Mouse (Mus musculus) thymus, postnatal 0 days (tissue): ENCODE results near the gene Nfe2l1. TPM values are rescaled to one million over a fixed set of nuclear protein-coding genes. Genes with fewer than 3 reads are reported as not detected.

Experiments used
- DNase-seq: peaks from one replicate; pipeline ENCODE4 v3.0.0-alpha.2; 2015; ENCODE audit warnings: low spot score
- polyA plus RNA-seq: library from polyadenylated mRNA; unstranded; fragments of >200 nt; fragmentation: Nextera tagmentation; extraction: Ambion mirVana; gene quantifications from 2 replicates; pipeline ENCODE4 v1.2.1, GENCODE M21; 2015

Gene Nfe2l1
- polyA plus RNA-seq, 1 experiment from 2014 or later = 34.9 TPM

DNA sequence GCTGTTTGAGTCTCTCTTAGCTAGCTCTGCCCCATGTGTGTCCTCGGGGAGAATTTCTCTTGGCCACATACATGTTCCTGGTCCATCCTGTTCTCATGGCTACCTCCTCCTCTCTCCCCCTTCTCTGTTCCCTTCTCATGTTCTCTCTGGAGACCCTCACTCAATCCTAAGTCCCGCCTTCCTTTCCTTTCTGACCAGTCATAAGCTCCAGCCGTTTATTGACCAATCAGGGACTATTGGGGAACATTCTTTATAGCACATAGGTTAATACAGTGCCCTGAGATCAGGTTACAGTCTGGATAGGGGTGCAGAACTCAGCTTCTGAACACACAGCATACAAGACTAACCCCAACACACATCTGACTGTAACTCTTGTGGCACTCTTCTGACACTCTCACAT lies 17.5 kb upstream of the Nfe2l1 start:
- DNase-seq = no peak

DNA sequence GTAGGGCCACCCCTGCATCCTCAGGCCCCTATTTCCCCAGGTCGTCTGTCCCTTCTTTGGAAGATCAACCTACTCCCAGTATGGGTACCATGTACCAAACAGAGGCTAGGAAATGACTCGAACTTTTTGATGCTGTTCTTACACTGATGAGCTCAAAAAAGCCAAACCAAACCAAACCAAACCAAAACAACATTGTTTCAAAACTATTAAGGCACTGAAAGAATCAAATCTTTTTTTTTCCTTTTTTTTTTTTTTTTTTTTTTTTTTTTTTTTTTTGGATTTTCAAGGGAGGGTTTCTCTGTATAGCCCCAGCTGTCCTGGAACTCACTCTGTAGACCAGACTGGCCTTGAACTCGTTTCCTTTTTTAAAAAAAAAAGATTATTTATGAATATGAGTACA lies 13.9 kb upstream of the Nfe2l1 start:
- no peak for DNase-seq

- DNase-seq = no peak
Observed at GRCm38 (mm10) chr11:96840290-96840689, 10.5 kb upstream of the Nfe2l1 start.

DNA sequence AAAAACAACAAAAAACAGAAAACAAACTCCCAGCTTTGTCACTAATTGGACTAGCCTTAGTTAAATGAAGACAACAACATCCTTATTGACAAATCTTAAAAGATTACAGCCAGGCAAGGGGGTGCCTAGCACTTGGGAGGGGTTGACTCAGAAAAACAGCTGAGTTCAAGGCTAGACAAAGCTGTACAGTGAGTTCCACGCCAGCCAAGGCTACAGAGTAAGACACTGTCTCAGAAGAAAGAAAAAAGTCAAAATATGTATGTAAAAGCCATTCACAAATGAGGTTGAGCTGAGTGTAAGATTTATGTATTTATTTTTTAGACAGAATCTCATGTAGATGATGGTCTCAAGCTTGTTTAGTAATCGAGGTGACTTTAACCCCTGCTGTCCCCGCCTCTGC lies 10.1 kb upstream of the Nfe2l1 start:
- DNase-seq = no peak

DNA sequence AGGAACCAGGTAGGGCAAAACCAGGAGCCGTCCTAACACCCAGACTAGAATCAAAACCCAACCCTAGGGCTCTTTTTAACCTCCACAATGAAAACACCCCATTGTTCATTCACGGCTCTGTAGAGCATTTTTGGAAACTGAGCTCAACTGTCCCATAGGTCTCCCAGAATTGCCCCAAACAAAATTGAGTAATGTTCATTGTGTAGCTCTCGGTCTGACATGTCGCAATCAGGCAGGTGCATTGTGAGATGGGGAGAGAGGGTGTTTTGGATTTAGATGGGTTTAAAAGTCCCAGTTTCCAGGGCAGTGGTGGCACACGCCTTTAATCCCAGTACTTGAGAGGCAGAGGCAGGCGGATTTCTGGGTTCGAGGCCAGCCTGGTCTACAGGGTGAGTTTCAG lies 9.7 kb upstream of the Nfe2l1 start:
- DNase-seq = no peak

DNA sequence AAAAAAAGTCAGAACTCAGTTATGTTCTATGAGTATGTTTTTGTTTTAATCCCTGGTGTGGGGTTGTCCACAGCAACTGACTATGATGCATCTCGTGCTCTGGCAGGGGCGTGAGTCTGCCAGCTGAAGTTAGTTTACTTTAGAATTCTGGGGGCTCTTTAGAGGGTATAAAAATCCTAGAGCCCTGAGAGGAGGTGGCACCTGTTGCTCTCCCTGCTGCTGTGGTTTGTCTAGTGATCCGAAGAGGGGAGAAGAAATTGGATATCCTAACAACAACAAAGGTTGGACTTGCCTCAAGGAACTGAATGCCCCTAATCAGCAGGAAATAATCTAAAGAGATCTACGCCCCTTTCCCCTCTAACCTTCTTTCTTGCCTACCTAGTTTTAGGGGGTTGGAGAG lies 8.6 kb upstream of the Nfe2l1 start:
- no peak for DNase-seq

DNA sequence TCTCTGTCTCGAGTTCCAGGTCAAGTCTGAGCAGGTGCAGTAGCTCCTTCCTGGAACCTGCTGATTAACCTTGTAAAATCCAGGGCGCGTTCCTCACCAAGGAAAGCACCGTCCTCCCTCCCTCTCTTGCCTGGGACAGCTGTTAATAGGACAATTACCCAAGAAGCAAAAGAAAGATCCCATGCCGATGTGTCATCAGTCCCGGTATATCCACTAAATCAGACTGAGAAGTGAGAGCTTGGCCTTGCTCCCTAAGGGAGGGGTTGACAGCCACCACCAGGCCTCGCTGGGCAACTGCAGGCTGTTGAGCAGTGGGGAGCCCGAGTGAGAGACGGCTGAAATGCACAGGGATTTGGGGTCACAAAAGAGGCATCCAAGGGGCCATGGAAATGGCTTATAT lies 7.5 kb upstream of the Nfe2l1 start:
- DNase-seq = no peak

DNA sequence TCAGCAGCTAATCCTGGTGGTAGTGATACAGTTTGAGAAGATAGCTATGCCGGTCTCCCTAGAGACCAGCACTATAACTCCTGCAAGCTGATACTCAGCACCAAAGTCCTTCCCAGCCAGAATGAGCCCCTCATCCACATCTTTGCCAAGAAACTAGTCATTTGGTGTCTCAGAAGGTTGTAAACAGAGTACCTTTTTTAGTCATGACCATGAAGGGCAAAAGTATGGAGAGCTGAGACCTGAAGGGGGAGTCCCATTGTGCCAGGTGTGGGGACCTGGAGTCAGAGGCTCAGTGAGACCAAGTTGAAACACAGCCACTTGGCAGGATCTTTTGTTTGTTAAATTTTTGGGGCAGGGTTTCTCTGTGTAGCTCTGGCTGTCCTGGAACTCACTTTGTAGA lies 4.4 kb upstream of the Nfe2l1 start:
- DNase-seq = no peak

GRCm38 (mm10) chr11:96832973-96833372 lies 3.2 kb upstream of the Nfe2l1 start:
- no peak for DNase-seq

DNA sequence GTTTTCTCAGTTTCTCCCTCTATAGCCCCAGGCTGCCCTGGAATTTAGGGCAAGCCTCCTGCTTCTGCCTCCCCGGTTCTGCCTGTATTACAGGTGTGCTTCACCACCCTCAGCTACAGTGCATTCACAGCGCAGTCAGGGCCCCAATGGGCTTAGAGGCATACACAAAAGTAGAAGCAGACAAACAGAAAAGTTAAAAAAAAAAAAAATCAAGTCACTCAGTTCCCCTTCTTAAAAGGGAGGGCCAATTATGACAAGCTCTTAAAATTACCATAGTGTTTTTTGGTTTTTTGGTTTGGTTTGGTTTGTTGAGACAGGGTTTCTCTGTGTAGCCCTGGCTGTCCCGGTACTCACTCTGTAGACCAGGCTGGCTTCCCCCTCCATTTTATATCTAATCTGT lies 2.8 kb upstream of the Nfe2l1 start:
- DNase-seq = no peak

DNA sequence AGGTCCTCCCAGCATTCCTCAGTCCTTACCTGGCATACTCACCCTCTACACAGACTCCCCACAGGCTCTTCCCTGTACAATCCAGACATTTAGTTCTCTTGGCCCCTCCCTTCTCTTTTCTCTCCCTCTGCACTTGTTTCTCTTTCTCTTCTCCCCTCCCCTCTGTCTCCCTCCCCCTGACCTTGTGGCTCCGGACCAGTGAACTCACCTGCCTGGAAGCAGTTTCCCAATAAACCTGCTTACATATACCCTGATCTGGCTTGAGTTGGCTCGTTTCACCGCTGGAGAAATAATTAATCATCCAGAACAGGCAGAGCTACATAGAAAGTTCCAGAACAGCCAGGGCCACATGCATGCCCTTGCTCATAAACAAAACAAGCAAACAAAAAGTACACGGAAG lies 1.7 kb upstream of the Nfe2l1 start:
- DNase-seq = no peak

GRCm38 (mm10) chr11:96830539-96831216 lies 910 bp upstream of the Nfe2l1 start:
- DNase-seq = no peak

DNA sequence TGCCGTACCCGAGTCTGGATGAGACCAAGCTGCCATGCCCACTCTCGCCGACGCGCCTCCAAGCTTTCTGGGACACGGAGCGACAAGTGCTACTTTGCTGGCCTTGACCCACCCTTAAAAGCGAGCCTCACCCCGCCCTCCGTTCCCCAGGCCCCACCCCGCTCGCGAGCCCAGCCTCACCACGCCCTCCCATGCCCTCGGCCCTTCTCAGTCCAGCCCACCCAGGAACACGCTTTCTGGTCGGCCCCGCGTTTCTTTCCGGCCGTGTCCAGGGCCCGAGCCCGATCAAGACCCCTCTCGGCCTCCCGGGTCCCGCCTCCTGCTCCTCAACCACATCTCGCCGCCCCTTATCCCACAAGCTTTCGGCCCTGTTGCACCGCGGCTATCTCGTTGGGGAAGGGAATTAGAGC lies 360 bp downstream of the Nfe2l1 start:
- DNase-seq = no peak

GRCm38 (mm10) chr11:96828881-96829280 lies 887 bp downstream of the Nfe2l1 start:
- no peak for DNase-seq

DNA sequence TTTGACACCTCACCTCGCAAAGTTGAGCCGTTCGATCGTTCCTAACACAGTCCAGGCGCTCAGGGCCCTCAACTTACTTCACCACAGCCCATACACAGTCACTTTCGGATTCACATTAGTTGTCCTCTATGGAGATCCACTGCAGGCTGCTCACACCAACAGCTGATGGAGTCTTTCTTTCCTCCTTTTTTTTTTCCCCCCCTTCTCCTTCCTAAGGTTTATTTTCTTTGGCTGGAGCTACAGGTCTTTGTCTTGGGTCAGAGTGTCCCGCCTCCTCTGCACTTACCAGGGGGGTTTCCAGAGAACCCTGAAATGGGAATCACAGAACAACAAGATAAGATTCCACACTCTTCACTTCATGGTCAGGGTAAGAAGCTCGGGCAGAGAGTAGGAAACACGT lies 1.9 kb downstream of the Nfe2l1 start:
- DNase-seq = no peak

GRCm38 (mm10) chr11:96827062-96827581 lies 2.6 kb downstream of the Nfe2l1 start:
- DNase-seq = no peak

- no peak for DNase-seq
Observed at GRCm38 (mm10) chr11:96826481-96826880, 3.3 kb downstream of the Nfe2l1 start.

DNA sequence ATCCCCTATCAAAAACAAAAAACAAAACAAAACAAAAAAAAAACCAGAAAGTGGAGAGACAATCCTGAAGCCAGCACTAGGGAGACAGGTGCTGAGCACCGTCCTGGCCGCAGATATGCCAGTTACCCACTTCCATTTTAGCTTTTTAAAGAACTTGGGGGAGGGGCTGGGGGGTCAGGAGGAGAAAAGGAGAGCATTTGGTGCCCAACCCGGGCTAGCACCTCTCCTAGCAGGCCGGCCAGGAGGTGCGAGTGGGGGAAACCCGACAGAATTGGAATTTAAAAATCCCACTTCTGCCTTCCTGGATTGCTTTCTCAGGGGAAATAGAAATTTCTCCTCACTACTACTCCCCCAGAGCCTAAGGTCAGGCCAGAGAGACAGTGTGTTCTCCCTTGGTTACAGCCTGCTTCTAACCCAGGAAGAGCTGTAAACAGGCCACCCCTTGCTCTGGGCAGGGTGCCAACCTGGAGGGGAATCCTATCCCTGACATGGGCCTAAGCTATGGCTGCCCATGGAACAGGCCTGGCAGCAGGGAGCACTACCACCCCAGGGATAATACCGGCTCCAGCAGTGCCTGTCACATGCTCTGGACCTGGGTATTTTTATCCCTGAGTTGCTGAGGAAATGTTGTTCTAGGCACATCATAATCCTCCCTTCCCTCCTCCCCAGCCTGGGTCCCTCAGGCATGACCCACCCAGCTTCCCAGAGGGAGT lies 4.8 kb downstream of the Nfe2l1 start:
- DNase-seq = no peak

GRCm38 (mm10) chr11:96823880-96824782 lies 5.6 kb downstream of the Nfe2l1 start:
- peak; percentile 95 for DNase-seq

- no peak for DNase-seq
Observed at GRCm38 (mm10) chr11:96823471-96823837, 6.3 kb downstream of the Nfe2l1 start.

- no peak for DNase-seq
Observed at GRCm38 (mm10) chr11:96822675-96823470, 6.9 kb downstream of the Nfe2l1 start.
